Mouse (Mus musculus): ENCODE measurements around the gene Gjc1. TPM values are rescaled to one million over a fixed set of nuclear protein-coding genes. Genes with fewer than 3 reads are reported as not detected.

Gjc1 gene
- polyA plus RNA-seq, 1 experiment from 2014 or later = 63.7 TPM

- H3K27me3 ChIP-seq = 0 out of 2 replicates have a peak, but pooled peaks cover 8% of the 10 kb centered on the region
- peaks cover 15% of the 10 kb centered on the region for H3K4me1 ChIP-seq
- ATAC-seq (replicated peaks; ENCODE audit: low FRiP score) = peak; percentile 44
- H3K9ac ChIP-seq = no peak overlapping the region
- no peaks in the 10 kb centered on the region for H3K36me3 ChIP-seq
- no peaks in the 10 kb centered on the region for H3K9me3 ChIP-seq (replicated peaks)
- 35% methylated on average over 18 of the region's 18 CpGs for WGBS
- peak overlapping the region; percentile 52 for H3K4me2 ChIP-seq
- no peak overlapping the region for H3K4me3 ChIP-seq (replicated peaks)
- peak overlapping the region; percentile 4; the same call in 1 of the 2 replicates for H3K27ac ChIP-seq
Measured at GRCm38 (mm10) chr11:102753591-102754324, 65.7 kb downstream of the Gjc1 start.

DNA sequence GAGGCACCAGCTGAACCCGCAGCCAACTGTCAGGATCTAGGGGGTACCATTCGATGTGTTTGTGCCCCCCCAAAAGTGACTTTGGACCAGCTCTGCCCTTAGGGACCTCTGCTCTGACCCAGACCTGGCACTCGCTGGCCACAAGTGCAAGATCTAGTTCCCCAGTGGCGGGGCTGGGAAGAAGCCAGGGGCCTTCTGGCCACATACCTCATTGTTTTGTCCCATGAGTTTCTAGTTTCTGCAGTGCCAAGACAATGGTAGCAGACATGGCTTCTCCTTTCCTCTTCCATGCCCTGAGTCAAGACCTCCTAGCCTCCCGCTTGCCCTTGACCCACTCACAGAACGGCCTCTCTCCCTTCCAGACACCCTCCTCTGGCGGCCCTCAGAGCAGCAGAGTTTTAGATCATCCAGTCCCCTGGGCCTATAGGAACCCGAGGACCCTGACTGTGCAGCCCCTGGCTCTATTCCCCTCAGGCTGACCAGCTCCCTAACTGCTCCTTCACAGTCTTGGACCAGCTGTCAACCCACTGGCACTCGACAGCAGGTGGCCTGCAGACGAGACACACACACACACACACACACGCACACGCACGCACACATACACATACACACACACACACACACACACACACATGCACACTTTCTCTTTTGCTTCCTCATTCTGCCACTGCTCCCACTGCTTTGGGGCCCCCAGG, 66.5 kb downstream of the Gjc1 start:
- Histone ChIP-seq H3K9ac (no peak overlapping the region), H3K27me3 (0 out of 2 replicates have a peak, but pooled peaks cover 8% of the 10 kb centered on the region), H3K9me3 (replicated peaks) (no peaks in the 10 kb centered on the region), H3K4me1 (peaks cover 15% of the 10 kb centered on the region), H3K4me2 (no peak overlapping the region), H3K36me3 (no peaks in the 10 kb centered on the region), H3K27ac (no peak overlapping the region), H3K4me3 (replicated peaks) (no peak overlapping the region)
- 0 out of 2 replicates have a peak, but pooled peaks have one; percentile 45 for ATAC-seq (replicated peaks; ENCODE audit: low FRiP score)
- 60% methylated on average over 13 of the region's 13 CpGs for WGBS

DNA sequence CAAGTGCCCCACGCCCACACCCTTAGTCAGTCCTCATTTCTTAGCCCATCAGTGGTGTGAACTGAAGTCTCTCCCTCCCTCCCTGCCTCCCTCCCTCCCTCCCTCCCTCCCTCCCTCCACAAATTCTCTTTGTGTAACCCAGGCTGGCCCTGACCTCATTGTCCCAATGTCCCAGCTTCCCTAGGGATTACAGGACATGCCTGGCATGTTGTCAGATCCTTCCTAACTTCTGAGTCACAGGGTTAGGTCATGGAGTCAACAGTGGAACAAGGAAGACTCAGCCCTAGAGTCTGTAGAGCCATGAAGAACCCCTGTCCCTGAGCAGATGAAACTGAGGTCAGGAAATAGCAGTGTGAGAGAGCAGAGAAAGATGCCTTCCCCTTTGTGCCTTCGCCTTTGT, 69.8 kb downstream of the Gjc1 start:
- Histone ChIP-seq H3K9me3 (replicated peaks) (no peaks in the 10 kb centered on the region), H3K4me1 (peaks cover 14% of the 10 kb centered on the region), H3K36me3 (no peaks in the 10 kb centered on the region), H3K4me2 (no peak overlapping the region), H3K27ac (no peak overlapping the region), H3K9ac (no peak overlapping the region), H3K4me3 (replicated peaks) (no peak overlapping the region), H3K27me3 (0 out of 2 replicates have a peak, but pooled peaks cover 8% of the 10 kb centered on the region)
- ATAC-seq (replicated peaks; ENCODE audit: low FRiP score) = no peak
- WGBS = 80% methylated on average over 2 of the region's 2 CpGs

Other genes starting within 250 kb of the Gjc1 start
- gene Gm11627, start 240.2 kb downstream of the Gjc1 start, polyA plus RNA-seq (2015; fragmentation: Nextera tagmentation; extraction: Ambion mirVana) = 8.5 and 8.7 TPM in 2 replicates
- 28.5 and 34.0 TPM in 2 replicates for gene Fzd2, start 215.3 kb downstream of the Gjc1 start, polyA plus RNA-seq (2015; fragmentation: Nextera tagmentation; extraction: Ambion mirVana)
- gene Meioc, start 156.0 kb downstream of the Gjc1 start, polyA plus RNA-seq (2015; fragmentation: Nextera tagmentation; extraction: Ambion mirVana) = 0.49 and 0.50 TPM in 2 replicates
- gene Ccdc43, start 121.9 kb downstream of the Gjc1 start, polyA plus RNA-seq (2015; fragmentation: Nextera tagmentation; extraction: Ambion mirVana) = 48.7 and 56.0 TPM in 2 replicates
- gene Adam11, start 58.3 kb downstream of the Gjc1 start, polyA plus RNA-seq (2015; fragmentation: Nextera tagmentation; extraction: Ambion mirVana) = 7.9 and 11.3 TPM in 2 replicates
- 0.48 and 0.71 TPM in 2 replicates for gene Higd1b, start 16.1 kb upstream of the Gjc1 start, polyA plus RNA-seq (2015; fragmentation: Nextera tagmentation; extraction: Ambion mirVana)
- gene Eftud2, start 61.3 kb upstream of the Gjc1 start, polyA plus RNA-seq (2015; fragmentation: Nextera tagmentation; extraction: Ambion mirVana) = 210 and 240 TPM in 2 replicates
- gene Ccdc103, start 61.5 kb upstream of the Gjc1 start, polyA plus RNA-seq (2015; fragmentation: Nextera tagmentation; extraction: Ambion mirVana) = 1.2 and 1.7 TPM in 2 replicates
- not detected in 2 replicates for gene Fam187a, start 65.5 kb upstream of the Gjc1 start, polyA plus RNA-seq (2015; fragmentation: Nextera tagmentation; extraction: Ambion mirVana)
- gene Gfap, start 81.2 kb upstream of the Gjc1 start, polyA plus RNA-seq (2015; fragmentation: Nextera tagmentation; extraction: Ambion mirVana) = 0.22 and 0.32 TPM in 2 replicates
- gene Kif18b, start 105.4 kb upstream of the Gjc1 start, polyA plus RNA-seq (2015; fragmentation: Nextera tagmentation; extraction: Ambion mirVana) = 10.7 and 12.4 TPM in 2 replicates
- 3.7 and 4.2 TPM in 2 replicates for gene C1ql1, start 127.0 kb upstream of the Gjc1 start, polyA plus RNA-seq (2015; fragmentation: Nextera tagmentation; extraction: Ambion mirVana)
- 59.2 and 63.2 TPM in 2 replicates for gene Nmt1, start 208.5 kb upstream of the Gjc1 start, polyA plus RNA-seq (2015; fragmentation: Nextera tagmentation; extraction: Ambion mirVana)
- 165 and 187 TPM in 2 replicates for gene Dcakd, start 208.6 kb upstream of the Gjc1 start, polyA plus RNA-seq (2015; fragmentation: Nextera tagmentation; extraction: Ambion mirVana)

Data from kidney, embryonic 15.5 days (tissue).